Mouse (Mus musculus) inflammation-experienced regulatory T-cells, adult 6 months (primary cell): ENCODE data around the gene Cwf19l2. TPM values are rescaled to one million over a fixed set of nuclear protein-coding genes. Genes with fewer than 3 reads are reported as not detected.
"Not testable (repeated sequence)": the region's sequence is repeated elsewhere in the genome, so short reads cannot be mapped to it uniquely, and the experiment has no call there.

Experiments used
- ATAC-seq: one replicate; pipeline ENCODE4 v1.8.0; 2017
- polyA plus RNA-seq, 3 experiments: library from polyadenylated mRNA; unstranded; fragments of 100-300 nt; shearing (Covaris generic); gene quantifications; one replicate each; pipeline ENCODE4 v1.2.1; 2017

Gene Cwf19l2
- 10 to 100 TPM; 28.6 to 34.0 (median 33.0) TPM for polyA plus RNA-seq

DNA sequence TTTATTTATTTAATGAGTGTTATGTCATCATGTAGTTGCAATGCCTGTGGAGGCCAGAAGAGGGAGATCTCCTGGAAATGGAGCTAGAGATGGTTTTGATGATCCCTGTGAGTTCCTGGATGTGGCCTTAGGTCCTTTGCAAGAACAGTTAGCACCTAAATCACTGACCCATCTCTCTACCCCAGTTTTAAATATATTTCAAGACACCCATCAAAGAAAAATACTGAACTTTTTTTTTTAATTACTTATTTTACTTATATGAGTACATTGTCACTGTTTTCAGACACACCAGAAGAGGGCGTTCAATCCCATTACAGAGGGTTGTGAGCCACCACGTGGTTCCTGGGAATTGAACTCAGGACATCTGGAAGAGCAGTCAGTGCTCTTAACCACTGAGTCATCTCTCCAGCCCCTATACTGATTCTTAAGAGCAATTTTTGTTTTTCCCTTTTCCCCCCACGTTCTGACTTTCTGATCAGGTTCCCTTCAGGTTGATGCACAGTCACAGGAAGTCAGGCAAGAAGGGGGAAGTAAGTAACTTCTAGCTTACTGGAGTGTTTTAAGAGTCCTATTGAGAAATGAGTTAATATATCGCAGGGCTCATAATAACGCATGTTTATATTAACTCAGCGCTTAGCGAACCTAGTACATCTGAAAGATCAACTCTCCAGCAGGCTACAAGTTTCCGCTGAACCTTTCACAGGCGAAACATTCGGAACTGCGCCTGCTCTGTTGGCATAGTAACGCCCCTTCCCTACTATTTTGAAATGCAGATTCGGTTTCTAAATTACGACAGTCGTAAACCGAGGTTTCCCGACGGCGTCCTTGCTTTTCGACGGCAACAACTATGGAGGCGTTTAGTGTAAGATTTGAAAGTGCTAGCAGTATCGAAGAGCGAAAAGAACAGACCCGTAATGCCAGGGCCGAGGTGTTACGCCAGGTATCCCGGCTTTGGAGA lies at the start of gene Cwf19l2:
Gene Cwf19l2, plus strand, starts transcription at position 342 of the 958 bp plus-strand sequence.
- ATAC-seq, result peak; percentile 84

DNA sequence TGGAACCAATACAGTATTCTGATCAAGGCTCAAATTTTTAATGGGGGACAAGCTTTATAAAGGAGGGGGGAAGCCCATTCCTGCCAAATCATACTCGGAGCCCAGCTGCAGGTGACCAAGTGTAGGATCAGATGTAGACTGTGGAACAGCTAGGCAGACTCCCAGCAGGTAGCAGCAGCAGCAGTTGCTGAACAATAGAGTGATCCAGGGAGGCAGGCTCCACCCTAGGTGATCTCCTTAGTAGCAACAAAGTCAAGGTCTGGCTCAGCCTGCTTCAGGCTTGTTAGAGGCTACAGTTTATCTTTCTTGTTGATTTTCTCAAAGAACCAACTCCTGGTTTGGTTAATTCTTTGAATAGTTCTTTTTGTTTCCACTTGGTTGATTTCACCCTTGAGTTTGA lies 27.1 kb upstream of the Cwf19l2 start:
- not testable (repeated sequence) for ATAC-seq

DNA sequence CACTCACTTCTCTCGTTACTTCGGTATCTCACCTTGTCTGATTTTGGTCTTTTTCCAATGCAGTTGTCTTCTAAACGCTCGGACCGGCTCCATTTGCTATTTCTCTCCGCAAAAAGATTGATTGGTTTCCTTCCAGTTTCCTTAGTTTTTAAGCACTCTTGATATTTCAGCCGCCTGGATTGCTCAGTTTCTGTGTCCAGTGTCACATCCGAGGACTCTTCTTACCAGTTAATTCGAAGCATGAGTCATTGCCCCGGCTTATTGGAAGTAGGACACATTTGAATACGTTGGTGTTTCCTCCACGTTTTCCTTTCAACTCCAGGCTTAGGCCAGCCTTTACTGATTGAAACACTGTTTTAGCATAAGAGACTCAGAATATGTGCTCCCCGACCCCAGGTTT lies 980 bp downstream of the Cwf19l2 start:
- no peak for ATAC-seq

DNA sequence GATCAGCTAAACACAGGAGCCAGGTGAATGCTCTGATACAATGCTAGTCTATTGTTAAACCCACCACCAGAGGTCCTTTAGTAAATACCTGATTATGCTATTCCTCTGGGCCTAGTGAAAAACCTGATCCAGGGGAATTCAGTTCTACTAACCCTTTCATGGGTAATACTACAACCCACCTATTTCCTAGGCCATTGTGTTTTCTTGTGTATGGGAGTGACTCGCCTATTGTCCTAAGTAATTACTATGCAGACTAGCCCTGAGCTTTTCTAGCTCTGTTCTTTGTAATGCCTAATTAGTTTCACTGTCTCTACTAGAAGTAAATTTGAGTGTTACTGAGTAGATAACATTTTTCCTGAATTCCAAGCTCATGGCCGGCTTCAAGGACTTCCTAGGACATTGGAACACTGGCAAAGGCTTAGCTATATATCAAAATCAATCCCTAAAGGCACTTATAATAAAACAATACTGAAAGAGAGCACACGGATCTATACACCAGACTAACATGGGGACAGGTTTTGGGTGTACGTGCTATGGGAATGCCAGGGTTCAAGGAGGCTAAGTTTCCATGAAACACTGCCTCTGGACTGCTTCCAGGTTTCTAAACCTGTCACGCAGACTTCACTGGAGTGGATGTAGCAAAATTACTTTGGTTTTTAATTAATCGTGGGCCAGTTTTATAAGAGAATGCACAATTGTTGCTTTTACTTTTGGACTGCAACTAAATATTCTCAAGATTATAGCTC lies 36.3 kb downstream of the Cwf19l2 start:
- ATAC-seq, result not testable (repeated sequence)

DNA sequence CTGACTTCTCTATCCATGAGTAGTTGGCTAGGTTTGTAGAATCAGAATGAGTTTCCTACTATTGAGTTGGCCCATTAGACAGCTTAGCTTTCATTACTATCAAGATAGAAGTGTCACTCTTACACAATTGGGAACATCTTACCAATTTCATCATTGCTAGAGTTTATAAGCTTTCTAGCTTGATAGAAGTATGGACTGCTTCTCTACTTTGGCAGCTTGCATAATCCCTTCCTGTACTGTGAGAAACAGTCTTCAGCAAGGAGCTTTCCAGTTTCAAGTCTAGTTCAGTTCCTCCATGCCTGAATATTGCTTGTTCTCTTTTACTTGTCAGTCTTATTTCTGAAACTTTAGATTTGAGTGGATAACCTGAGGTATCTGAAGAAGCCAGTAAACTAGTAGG lies 68.5 kb downstream of the Cwf19l2 start:
- ATAC-seq, result no peak

DNA sequence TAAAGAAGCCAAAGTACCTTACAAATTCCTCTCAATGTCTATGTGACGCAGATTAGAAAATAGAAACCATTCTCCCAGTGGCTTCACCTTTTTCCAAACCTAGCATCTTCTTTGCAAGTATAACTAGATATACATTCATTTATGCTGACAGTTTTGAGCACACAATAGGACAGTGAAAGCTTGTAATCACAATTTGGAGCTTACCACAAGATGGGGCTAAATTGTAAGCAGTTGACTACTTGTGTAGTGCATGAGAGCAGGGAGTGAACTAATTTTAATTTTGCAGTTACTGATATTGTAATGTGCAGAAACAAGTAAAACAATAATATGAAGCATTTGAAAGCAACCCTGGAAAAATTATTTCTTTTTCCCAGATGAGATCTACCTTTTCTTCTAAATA lies 115.3 kb downstream of the Cwf19l2 start:
- ATAC-seq, result no peak

DNA sequence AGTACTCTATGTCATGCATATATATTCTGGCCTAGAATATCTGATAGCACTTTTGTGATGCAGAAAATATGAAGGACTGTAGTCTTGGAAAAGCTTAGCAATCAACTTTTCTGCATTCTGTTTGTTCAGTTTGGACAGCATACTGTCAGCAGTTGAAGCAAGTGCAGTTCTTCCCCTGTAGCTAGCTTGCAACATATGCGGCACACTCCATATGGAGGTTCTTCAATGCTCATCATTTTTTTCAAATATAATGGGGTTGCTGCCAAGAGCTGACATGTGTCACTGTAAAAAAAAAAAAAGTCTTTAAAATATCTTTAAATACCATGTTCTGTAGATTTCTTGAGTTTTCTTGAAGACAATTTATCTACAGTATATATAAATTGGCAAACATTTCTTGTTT lies 115.8 kb downstream of the Cwf19l2 start:
- ATAC-seq, result no peak

DNA sequence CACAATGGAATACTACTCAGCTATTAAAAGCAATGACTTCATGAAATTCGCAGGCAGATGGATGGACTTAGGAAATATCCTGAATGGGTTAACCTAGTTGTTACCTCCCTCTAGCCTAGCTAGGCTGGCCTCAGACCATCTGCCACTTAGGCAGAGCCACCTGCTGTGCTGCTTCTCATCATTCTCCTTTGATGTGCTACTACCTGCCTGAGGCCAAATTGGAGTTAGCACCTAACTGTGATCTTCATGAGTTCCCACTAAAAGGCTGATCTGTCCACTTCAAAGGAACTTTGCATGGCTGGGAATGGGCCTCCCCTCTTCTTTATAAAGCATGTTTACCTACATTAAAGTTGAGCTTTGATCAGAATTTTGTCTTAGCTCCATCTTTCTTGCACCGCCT lies 117.6 kb downstream of the Cwf19l2 start:
- no peak for ATAC-seq

Other genes with a start within 250 kb of the Cwf19l2 start
- gene Alkbh8, start 68.5 kb upstream of the Cwf19l2 start, polyA plus RNA-seq, result 10 to 100 TPM; 23.7 to 26.1 (median 24.9) TPM
- not detected for gene Gucy1a2, start 129.2 kb downstream of the Cwf19l2 start, polyA plus RNA-seq